Mouse (Mus musculus) heart, embryonic 15.5 days (tissue): ENCODE results near the gene Naa10. TPM values are rescaled to one million over a fixed set of nuclear protein-coding genes. Genes with fewer than 3 reads are reported as not detected.

Experiments
- ATAC-seq: fragments of 200-750 bp; cut with Nextera tagmentation; replicated peaks from 2 replicates; pipeline ENCODE4 v1.8.0; 2017; ENCODE audit warnings: low read depth, moderate TSS enrichment; ENCODE audit not compliant: insufficient number of reproducible peaks, insufficient read depth, low FRiP score
- H3K27ac ChIP-seq: fragments of 300-500 bp; sonication (generic); 2 replicates; pipeline ENCODE4 v1.5.1; 2015; ENCODE audit warnings: mild to moderate bottlenecking, inconsistent platforms
- H3K27me3 ChIP-seq: fragments of 300-500 bp; sonication (generic); 2 replicates; pipeline ENCODE4 v1.6.1; 2015; ENCODE audit warnings: inconsistent platforms
- H3K36me3 ChIP-seq: fragments of 300-500 bp; sonication (generic); 2 replicates; pipeline ENCODE4 v1.6.1; 2015; ENCODE audit warnings: mild to moderate bottlenecking, inconsistent platforms
- H3K4me1 ChIP-seq: fragments of 300-500 bp; sonication (generic); replicated peaks from 2 replicates; pipeline ENCODE4 v1.6.1; 2015; ENCODE audit warnings: inconsistent platforms
- H3K4me2 ChIP-seq: fragments of 300-500 bp; sonication (generic); 2 replicates; pipeline ENCODE4 v1.6.1; 2015; ENCODE audit warnings: inconsistent platforms, mild to moderate bottlenecking, moderate library complexity
- H3K4me3 ChIP-seq: fragments of 300-500 bp; sonication (generic); 2 replicates; pipeline ENCODE4 v1.5.1; 2015; ENCODE audit warnings: mild to moderate bottlenecking, inconsistent platforms
- H3K9ac ChIP-seq: fragments of 300-500 bp; sonication (generic); 2 replicates; pipeline ENCODE4 v1.6.1; 2015; ENCODE audit warnings: mild to moderate bottlenecking, inconsistent platforms
- H3K9me3 ChIP-seq: fragments of 300-500 bp; sonication (generic); replicated peaks from 2 replicates; pipeline ENCODE4 v1.6.1; 2016; ENCODE audit warnings: inconsistent platforms
- WGBS: fragments of 180-500 bp; shearing (Covaris S2); methylation state at CpG from one replicate; pipeline ENCODE4 v1.1.7; 2015; ENCODE audit warnings: mixed read lengths; 5-methylcytosine and 5-hydroxymethylcytosine counted together
- polyA plus RNA-seq: library from polyadenylated mRNA; unstranded; fragments of >200 nt; fragmentation: Nextera tagmentation; extraction: Ambion mirVana; gene quantifications from 2 replicates; pipeline ENCODE4 v1.2.1, GENCODE M21; 2015

The Naa10 gene
- polyA plus RNA-seq, 1 experiment from 2014 or later, result 84.5 TPM

DNA sequence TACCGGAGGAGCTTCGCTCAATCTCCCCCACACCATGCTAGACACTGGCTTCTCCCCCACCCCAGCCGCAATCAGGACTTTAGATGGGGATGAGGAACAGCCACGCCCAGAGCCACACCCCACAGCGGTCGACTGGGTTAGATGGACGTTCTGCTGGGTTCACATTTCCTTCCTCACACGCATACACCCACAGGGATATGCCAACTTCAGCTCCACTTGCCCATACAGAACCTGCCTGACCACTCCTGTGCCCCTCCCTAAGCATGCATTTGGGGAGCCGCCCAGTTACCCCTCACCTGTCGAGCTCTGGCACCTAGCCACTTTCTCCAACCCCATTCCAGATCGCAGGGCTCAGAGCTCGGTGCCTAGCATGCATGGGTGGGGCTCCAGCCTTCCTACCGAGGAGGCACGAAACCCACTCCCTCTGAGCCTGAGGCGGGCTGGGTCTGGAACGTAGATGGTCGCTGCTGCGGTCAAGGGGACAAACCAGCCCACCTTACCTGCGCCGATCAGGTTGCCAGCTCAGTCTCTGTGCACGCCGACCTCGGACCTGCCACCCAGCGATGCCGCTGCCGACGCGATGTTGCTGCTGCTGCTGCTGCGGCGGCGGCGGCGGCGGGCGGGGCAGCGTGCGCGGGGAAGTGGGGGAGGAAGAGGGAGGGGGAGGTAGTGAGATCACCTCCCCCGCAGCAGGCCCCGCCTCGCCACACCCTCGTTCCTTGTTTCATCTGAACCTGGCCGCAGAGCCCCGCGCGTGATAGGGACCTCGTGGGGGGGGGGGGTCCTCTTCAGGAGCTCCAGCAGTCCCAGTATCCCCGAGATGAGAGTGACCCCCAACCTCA is 41.3 kb downstream of the Naa10 start:
- H3K4me2 ChIP-seq, result peak overlapping the region; percentile 71
- WGBS, result 10% methylated on average over 38 of the region's 48 CpGs
- ATAC-seq, result no peak
- peaks cover 21% of the 10 kb centered on the region for H3K27me3 ChIP-seq
- no peaks in the 10 kb centered on the region for H3K36me3 ChIP-seq
- no peaks in the 10 kb centered on the region for H3K9me3 ChIP-seq
- H3K9ac ChIP-seq, result no peak overlapping the region
- H3K4me1 ChIP-seq, result peaks cover 5% of the 10 kb centered on the region; the same call in 1 of the 2 replicates
- no peak overlapping the region for H3K27ac ChIP-seq
- peak overlapping the region; percentile 43 for H3K4me3 ChIP-seq

DNA sequence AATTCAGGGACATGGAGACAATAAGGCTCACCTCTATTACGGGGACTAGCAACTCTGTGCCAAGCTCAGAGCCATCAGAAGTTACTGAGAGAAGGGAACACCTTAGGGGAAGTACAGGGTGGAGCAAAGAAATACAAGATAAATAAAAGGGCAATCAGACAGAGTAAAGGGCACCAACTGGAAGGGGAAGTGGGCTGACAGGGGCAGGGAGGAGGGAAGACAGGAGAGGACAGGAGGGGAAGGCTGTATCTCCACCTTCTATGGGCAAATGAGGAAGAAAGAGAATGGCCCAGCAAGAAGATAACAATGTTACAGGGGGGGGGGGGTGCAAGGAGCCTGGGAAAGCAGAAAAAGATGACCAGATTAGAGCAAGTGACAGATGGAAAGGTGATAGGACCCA is 44.7 kb downstream of the Naa10 start:
- no peak overlapping the region for H3K4me2 ChIP-seq
- no peak overlapping the region for H3K9ac ChIP-seq
- no peak overlapping the region for H3K27ac ChIP-seq
- no peaks in the 10 kb centered on the region for H3K36me3 ChIP-seq
- H3K27me3 ChIP-seq, result peaks cover 21% of the 10 kb centered on the region
- WGBS, result 78% methylated on average over 1 of the region's 1 CpGs
- no peak for ATAC-seq
- no peaks in the 10 kb centered on the region for H3K9me3 ChIP-seq
- H3K4me3 ChIP-seq, result no peak overlapping the region
- H3K4me1 ChIP-seq, result peaks cover 5% of the 10 kb centered on the region; the same call in 1 of the 2 replicates

DNA sequence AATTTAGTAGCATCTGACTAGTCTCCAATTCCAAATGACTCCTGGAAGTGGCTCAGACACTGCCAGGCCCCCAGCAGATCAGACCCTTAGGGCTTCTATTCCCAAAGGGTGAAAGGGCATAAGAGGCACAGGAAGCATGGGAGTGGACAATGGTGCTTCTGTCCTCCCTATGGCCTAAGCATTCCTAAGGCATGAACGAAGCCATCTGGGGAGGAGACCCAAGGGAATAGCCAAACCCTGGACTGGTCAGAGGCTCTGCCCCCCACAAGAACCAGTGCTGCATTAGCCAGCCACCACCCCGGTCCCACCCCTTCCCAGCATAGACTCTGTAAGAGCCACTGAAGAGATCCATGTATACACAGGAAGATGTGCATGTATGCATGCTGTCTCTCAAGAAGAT is 45.9 kb downstream of the Naa10 start:
- Histone ChIP-seq H3K9me3 (no peaks in the 10 kb centered on the region), H3K4me2 (no peak overlapping the region), H3K4me1 (peaks cover 5% of the 10 kb centered on the region; the same call in 1 of the 2 replicates), H3K27ac (no peak overlapping the region), H3K27me3 (peaks cover 21% of the 10 kb centered on the region), H3K9ac (no peak overlapping the region), H3K36me3 (no peaks in the 10 kb centered on the region), H3K4me3 (no peak overlapping the region)
- ATAC-seq, result no peak
- WGBS, result 70% methylated on average over 2 of the region's 2 CpGs

DNA sequence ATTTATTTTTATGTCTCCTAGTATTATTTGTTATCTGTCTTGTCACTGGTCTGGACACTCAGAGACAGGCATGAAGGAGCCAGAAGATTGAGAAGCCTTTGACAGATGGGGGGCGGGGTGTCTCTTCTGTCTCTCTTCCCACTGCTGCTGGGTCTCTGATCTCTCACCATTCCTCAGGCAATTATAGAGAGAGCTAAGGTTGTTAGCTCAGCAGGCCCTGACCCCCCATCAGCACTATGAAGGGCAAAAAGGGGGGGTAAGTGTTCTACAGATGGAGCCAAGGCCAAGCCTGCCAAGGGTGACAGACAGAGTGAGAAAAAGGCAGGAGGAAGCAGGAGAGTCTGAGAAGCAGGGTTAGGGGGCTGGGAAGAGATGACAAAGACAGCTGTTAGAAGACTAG is 49.8 kb downstream of the Naa10 start:
- Histone ChIP-seq H3K36me3 (no peaks in the 10 kb centered on the region), H3K9ac (no peak overlapping the region), H3K4me1 (no peaks in the 10 kb centered on the region), H3K4me3 (no peak overlapping the region), H3K9me3 (no peaks in the 10 kb centered on the region), H3K27me3 (no peaks in the 10 kb centered on the region), H3K4me2 (no peak overlapping the region), H3K27ac (no peak overlapping the region)
- 20% methylated on average over 1 of the region's 1 CpGs for WGBS
- no peak for ATAC-seq

DNA sequence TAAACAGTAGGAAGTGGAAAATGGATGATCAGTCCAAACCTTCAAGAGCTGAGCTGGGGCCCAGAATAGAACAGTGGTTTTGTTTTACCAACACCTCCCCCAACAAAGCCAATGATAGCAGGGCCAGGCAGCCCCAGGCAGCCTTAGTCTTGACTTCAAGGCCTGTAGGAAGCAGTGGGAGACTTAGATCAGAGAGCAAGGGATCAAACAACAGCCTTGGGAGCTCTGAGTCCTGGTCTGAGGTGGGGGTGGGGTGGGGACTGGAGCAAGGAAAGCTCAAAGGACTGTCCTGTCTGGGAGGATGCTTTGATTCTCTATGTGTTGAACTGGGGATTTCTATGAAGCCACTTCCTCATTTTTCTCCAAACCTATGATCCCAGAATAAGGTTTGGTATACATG is 50.3 kb downstream of the Naa10 start:
- H3K4me3 ChIP-seq, result no peak overlapping the region
- no peaks in the 10 kb centered on the region for H3K4me1 ChIP-seq
- H3K4me2 ChIP-seq, result no peak overlapping the region
- no peak for ATAC-seq
- H3K9ac ChIP-seq, result no peak overlapping the region
- no peaks in the 10 kb centered on the region for H3K9me3 ChIP-seq
- no peak overlapping the region for H3K27ac ChIP-seq
- H3K27me3 ChIP-seq, result no peaks in the 10 kb centered on the region
- no peaks in the 10 kb centered on the region for H3K36me3 ChIP-seq

DNA sequence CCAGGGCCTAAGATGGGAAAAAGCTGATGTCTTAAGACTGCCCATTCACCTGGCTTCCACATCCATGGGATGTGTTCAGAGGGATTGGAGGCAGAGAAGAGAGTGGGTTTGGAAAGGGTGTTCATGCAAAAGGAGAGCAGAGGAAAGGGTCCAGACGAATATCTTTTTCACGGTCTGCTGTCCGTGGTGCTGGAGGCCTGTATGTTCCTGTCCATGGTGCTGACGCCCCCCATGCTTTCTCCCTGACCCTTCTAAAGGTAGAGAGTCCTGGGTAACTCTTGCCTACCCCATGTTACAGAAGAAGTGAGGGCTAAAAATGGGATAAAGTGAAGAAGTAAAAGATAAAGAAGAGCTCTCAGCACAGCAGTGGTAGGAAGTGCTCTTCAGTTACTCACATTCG is 52.4 kb downstream of the Naa10 start:
- H3K27me3 ChIP-seq, result no peaks in the 10 kb centered on the region
- no peak overlapping the region for H3K4me3 ChIP-seq
- no peak overlapping the region for H3K9ac ChIP-seq
- ATAC-seq, result no peak
- H3K36me3 ChIP-seq, result no peaks in the 10 kb centered on the region
- no peaks in the 10 kb centered on the region for H3K4me1 ChIP-seq
- WGBS, result 14% methylated on average over 5 of the region's 5 CpGs
- H3K4me2 ChIP-seq, result no peak overlapping the region
- no peak overlapping the region for H3K27ac ChIP-seq
- H3K9me3 ChIP-seq, result no peaks in the 10 kb centered on the region

DNA sequence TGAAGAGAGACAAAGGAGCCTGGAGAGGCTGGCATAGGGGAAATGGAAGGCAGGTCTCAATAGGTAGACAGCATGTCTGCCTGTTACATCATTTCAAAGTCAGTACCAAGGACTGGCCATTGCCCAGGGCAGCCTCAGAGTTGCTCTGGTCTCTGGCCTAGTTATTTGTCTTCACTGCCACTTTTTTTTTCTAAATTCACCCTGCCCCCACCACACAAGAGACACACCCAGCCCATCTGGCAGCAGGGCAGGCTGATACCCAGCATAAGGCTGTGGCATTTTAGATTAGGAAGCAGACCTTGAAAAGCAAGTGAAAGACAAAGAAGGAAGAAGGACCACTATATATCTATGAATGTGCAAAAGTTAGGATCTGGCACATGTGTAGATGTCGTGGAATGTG is 53.9 kb downstream of the Naa10 start:
- no peaks in the 10 kb centered on the region for H3K36me3 ChIP-seq
- no peak overlapping the region for H3K4me3 ChIP-seq
- H3K27ac ChIP-seq, result no peak overlapping the region
- H3K4me2 ChIP-seq, result no peak overlapping the region
- WGBS, result 70% methylated on average over 1 of the region's 1 CpGs
- ATAC-seq, result no peak
- no peaks in the 10 kb centered on the region for H3K9me3 ChIP-seq
- H3K27me3 ChIP-seq, result no peaks in the 10 kb centered on the region
- H3K9ac ChIP-seq, result no peak overlapping the region
- no peaks in the 10 kb centered on the region for H3K4me1 ChIP-seq

DNA sequence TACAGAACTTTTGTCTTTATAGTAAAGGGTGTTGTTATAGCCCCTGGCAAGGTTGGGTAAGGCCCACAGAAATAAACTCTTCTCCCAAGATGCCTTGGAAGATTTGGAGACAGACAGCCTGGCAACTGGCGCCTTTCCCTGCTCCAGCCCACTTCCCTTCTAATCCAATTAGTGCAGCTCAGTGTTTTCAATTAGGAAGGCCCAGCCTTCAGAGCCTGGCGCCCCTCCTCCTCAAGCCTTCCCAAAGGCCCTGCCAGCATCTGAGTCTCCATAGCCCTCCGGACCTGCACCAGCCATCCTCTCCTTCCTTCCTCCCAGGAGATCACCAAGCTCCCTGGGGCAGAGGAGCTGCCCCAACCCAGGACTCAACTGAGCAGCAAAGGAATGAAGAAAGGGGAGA is 54.5 kb downstream of the Naa10 start:
- Histone ChIP-seq H3K4me1 (no peaks in the 10 kb centered on the region), H3K27ac (no peak overlapping the region), H3K4me3 (no peak overlapping the region), H3K4me2 (no peak overlapping the region), H3K27me3 (no peaks in the 10 kb centered on the region), H3K36me3 (no peaks in the 10 kb centered on the region), H3K9me3 (no peaks in the 10 kb centered on the region), H3K9ac (no peak overlapping the region)
- ATAC-seq, result no peak
- WGBS, result 29% methylated on average over 3 of the region's 3 CpGs

Other genes with a start within 250 kb of the Naa10 start
- gene Slc6a8, start 248.8 kb downstream of the Naa10 start, polyA plus RNA-seq, result 7.5 and 8.1 TPM in 2 replicates
- 163 and 175 TPM in 2 replicates for gene Bcap31, start 205.8 kb downstream of the Naa10 start, polyA plus RNA-seq
- 13.1 and 17.4 TPM in 2 replicates for gene Abcd1, start 205.3 kb downstream of the Naa10 start, polyA plus RNA-seq
- gene Plxnb3, start 164.9 kb downstream of the Naa10 start, polyA plus RNA-seq, result 0.57 and 0.75 TPM in 2 replicates
- 82.3 and 85.7 TPM in 2 replicates for gene Srpk3, start 147.5 kb downstream of the Naa10 start, polyA plus RNA-seq
- 410 and 432 TPM in 2 replicates for gene Idh3g, start 135.0 kb downstream of the Naa10 start, polyA plus RNA-seq
- gene Ssr4, start 134.9 kb downstream of the Naa10 start, polyA plus RNA-seq, result 135 and 152 TPM in 2 replicates
- 0.30 and 0.57 TPM in 2 replicates for gene Pdzd4, start 97.0 kb downstream of the Naa10 start, polyA plus RNA-seq
- 0.04 and 0.22 TPM in 2 replicates for gene Avpr2, start 29.8 kb downstream of the Naa10 start, polyA plus RNA-seq
- gene L1cam, start 25.8 kb downstream of the Naa10 start, polyA plus RNA-seq, result 0.25 and 2.3 TPM in 2 replicates
- 1.2 and 5.5 TPM in 2 replicates for gene Arhgap4, start 74 bp downstream of the Naa10 start, polyA plus RNA-seq
- gene Renbp, start 8.9 kb upstream of the Naa10 start, polyA plus RNA-seq, result 52.0 and 53.5 TPM in 2 replicates
- 24.4 and 33.9 TPM in 2 replicates for gene Hcfc1, start 44.4 kb upstream of the Naa10 start, polyA plus RNA-seq
- gene Irak1, start 102.0 kb upstream of the Naa10 start, polyA plus RNA-seq, result 41.4 and 57.9 TPM in 2 replicates
- not detected in 2 replicates for gene Opn1mw, start 205.5 kb upstream of the Naa10 start, polyA plus RNA-seq
- gene Mecp2, start 213.4 kb upstream of the Naa10 start, polyA plus RNA-seq, result 10.5 and 12.0 TPM in 2 replicates
- not detected in 2 replicates for gene Tex28, start 245.9 kb upstream of the Naa10 start, polyA plus RNA-seq